Mouse (Mus musculus) megakaryocyte, embryonic 14.5 days (primary cell): Measurements from ENCODE around the gene Cks2.

Experiments
- FLI1 ChIP-seq: IDR thresholded peaks from 2 replicates; pipeline ENCODE4 v1.6.1; 2012; ENCODE audit warnings: low read length, inconsistent platforms, mixed read lengths
- GATA1 ChIP-seq: IDR thresholded peaks from 3 replicates; pipeline ENCODE4 v1.6.1; 2012; ENCODE audit warnings: mixed read lengths, low read length, inconsistent platforms, borderline replicate concordance

DNA sequence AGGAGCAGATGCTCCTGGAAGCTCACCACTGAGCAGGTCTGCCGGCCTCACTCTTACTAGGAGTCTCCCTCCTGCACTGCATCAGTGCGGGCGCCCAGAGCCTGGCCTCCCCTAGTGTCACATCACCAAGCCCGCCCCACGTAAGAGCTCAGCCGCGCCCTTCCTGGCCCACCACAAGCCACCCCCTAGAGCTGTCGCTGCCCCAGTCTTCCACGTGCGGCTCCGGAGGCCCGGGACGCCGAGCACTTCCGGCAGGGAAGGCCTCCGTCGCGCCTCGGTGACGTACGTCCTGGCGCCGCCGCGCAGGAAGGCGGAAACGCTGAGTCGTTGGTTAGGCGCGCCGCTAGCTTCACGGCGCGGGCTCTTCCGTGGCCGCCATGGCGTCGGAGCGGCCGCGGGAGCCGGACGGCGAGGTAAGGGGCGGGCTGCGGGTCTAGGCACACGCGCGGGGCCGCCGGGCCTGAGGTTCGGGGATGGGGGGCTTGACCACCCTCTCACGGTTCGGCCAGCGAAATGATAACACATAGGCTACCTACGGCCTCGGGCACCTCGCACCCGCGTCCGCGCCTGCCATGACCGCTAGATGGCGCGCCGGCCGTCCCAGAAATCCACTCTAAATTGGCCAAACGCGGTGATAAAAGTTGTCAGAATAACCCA, 6.5 kb downstream of the Cks2 start, which contains the start of gene Secisbp2:
- no peak for TF ChIP-seq GATA1
- peak; percentile 64; the same call in 1 of the 2 replicates for TF ChIP-seq FLI1
